Mouse (Mus musculus) lung, postnatal 10 days (tissue): Measurements from ENCODE around the gene Brd2.

ENCODE experiments used
- DNase-seq: peaks from one replicate; pipeline ENCODE4 v3.0.0; 2021

Gene Brd2

GRCm38 (mm10) chr17:34079002-34079401 is 43.4 kb downstream of the Brd2 start:
- DNase-seq = no peak

GRCm38 (mm10) chr17:34078148-34078547 is 44.3 kb downstream of the Brd2 start:
- DNase-seq = no peak

GRCm38 (mm10) chr17:34077549-34077948 is 44.9 kb downstream of the Brd2 start:
- DNase-seq = peak; percentile 86

- DNase-seq = peak; percentile 81
Measured at GRCm38 (mm10) chr17:34075271-34075670, 47.2 kb downstream of the Brd2 start.

- DNase-seq = no peak
Measured at GRCm38 (mm10) chr17:34072091-34072490, 50.3 kb downstream of the Brd2 start.

- no peak for DNase-seq
Measured at GRCm38 (mm10) chr17:34068864-34069263, 53.6 kb downstream of the Brd2 start.
